Mouse (Mus musculus) kidney, embryonic 16.5 days (tissue): ENCODE measurements around the gene Itgb3. TPM values are rescaled to one million over a fixed set of nuclear protein-coding genes. Genes with fewer than 3 reads are reported as not detected.
A peak's percentile ranks its signal among the peaks of the same experiment; 100 is the strongest.

Source experiments
- ATAC-seq: fragments of 200-750 bp; cut with Nextera tagmentation; 2 replicates; pipeline ENCODE4 v1.8.0; 2017; ENCODE audit warnings: moderate TSS enrichment; ENCODE audit not compliant: low FRiP score, low TSS enrichment
- H3K27ac ChIP-seq: fragments of 300-500 bp; sonication (generic); 2 replicates; pipeline ENCODE4 v1.5.1; 2014; ENCODE audit warnings: low read length
- H3K27me3 ChIP-seq: fragments of 300-500 bp; sonication (generic); 2 replicates; pipeline ENCODE4 v1.6.1; 2014; ENCODE audit warnings: low read length, control low read depth, mixed read lengths; ENCODE audit not compliant: insufficient read depth
- H3K36me3 ChIP-seq: fragments of 300-500 bp; sonication (generic); 2 replicates; pipeline ENCODE4 v1.6.1; 2014; ENCODE audit warnings: low read length, control low read depth, mixed read lengths; ENCODE audit not compliant: insufficient read depth
- H3K4me1 ChIP-seq: fragments of 300-500 bp; sonication (generic); 2 replicates; pipeline ENCODE4 v1.6.1; 2014; ENCODE audit warnings: low read length, control low read depth, mixed read lengths; ENCODE audit not compliant: insufficient read depth
- H3K4me2 ChIP-seq: fragments of 300-500 bp; sonication (generic); replicated peaks from 2 replicates; pipeline ENCODE4 v1.6.1; 2014; ENCODE audit warnings: low read depth, low read length
- H3K4me3 ChIP-seq: fragments of 300-500 bp; sonication (generic); 2 replicates; pipeline ENCODE4 v1.5.1; 2014; ENCODE audit warnings: mild to moderate bottlenecking, low read length
- H3K9ac ChIP-seq: fragments of 300-500 bp; sonication (generic); replicated peaks from 2 replicates; pipeline ENCODE4 v1.6.1; 2014; ENCODE audit warnings: low read length
- H3K9me3 ChIP-seq: fragments of 300-500 bp; sonication (generic); 2 replicates; pipeline ENCODE4 v1.6.1; 2016; ENCODE audit warnings: low read length, control low read depth
- WGBS: fragments of 180-500 bp; shearing (Covaris S2); extraction: QIAGEN DNeasy Blood & Tissue Kit; methylation state at CpG from one replicate; pipeline ENCODE4 v1.1.7; 2014; 5-methylcytosine and 5-hydroxymethylcytosine counted together
- polyA plus RNA-seq: library from polyadenylated mRNA; unstranded; fragments of >200 nt; fragmentation: Nextera tagmentation; extraction: Ambion mirVana; gene quantifications from 2 replicates; pipeline ENCODE4 v1.2.1, GENCODE M21; 2015

The Itgb3 gene
- 2.2 and 3.1 TPM in 2 replicates for polyA plus RNA-seq

GRCm38 (mm10) chr11:104607491-104608245 lies at the start of gene Itgb3:
Gene Itgb3, plus strand, starts transcription at chr11:104608000.
- WGBS: 1% methylated on average over 51 of the region's 51 CpGs
- H3K9me3 ChIP-seq: no peaks in the 10 kb centered on the region
- H3K4me3 ChIP-seq: peak within 1 kb of the TSS; percentile 57
- peaks cover 20% of the 10 kb centered on the region; the same call in 1 of the 2 replicates for H3K27me3 ChIP-seq
- no peak within 1 kb of the TSS for H3K27ac ChIP-seq
- peak; percentile 93 for ATAC-seq
- peak within 1 kb of the TSS; percentile 96 for H3K4me2 ChIP-seq
- no peaks in the 10 kb centered on the region for H3K36me3 ChIP-seq
- H3K4me1 ChIP-seq: no peaks in the 10 kb centered on the region; the same call in 1 of the 2 replicates
- peak within 1 kb of the TSS; percentile 63 for H3K9ac ChIP-seq

DNA sequence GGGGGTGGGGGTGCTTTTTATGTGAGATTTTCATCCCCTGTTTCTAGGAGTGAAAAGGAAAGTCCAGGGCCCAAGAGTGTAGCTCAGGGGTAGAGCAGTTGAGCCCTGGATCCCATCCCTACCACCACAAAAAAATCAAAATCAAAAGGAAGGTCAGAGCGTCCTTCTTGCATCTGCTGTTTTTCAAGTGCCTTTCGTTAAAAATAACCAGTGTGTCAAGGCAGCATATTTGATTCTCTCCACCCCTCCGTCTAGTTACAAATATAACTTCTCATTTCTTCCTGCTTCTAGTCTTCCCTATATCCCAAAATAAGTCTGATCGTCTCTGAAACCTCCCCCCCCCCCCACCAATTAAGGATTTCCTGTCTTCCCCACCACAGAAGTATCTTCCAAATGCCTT lies 49.7 kb upstream of the Itgb3 start:
- Histone ChIP-seq H3K27me3 (no peaks in the 10 kb centered on the region), H3K4me3 (no peak overlapping the region), H3K9me3 (no peaks in the 10 kb centered on the region), H3K4me2 (no peak overlapping the region), H3K36me3 (no peaks in the 10 kb centered on the region), H3K9ac (no peak overlapping the region), H3K4me1 (0 out of 2 replicates have a peak, but pooled peaks cover 2% of the 10 kb centered on the region), H3K27ac (no peak overlapping the region)
- ATAC-seq: no peak
- WGBS: 83% methylated on average over 4 of the region's 4 CpGs

- no peak for ATAC-seq
- WGBS: 61% methylated on average over 4 of the region's 4 CpGs
Observed at GRCm38 (mm10) chr11:104558651-104559403, 49.0 kb upstream of the Itgb3 start.

GRCm38 (mm10) chr11:104560971-104561370 lies 46.8 kb upstream of the Itgb3 start:
- Histone ChIP-seq H3K27me3 (no peaks in the 10 kb centered on the region), H3K4me3 (no peak overlapping the region), H3K27ac (no peak overlapping the region), H3K4me2 (no peak overlapping the region), H3K9ac (no peak overlapping the region), H3K9me3 (no peaks in the 10 kb centered on the region), H3K4me1 (0 out of 2 replicates have a peak, but pooled peaks cover 2% of the 10 kb centered on the region), H3K36me3 (no peaks in the 10 kb centered on the region)
- ATAC-seq: no peak
- WGBS: 66% methylated on average over 2 of the region's 2 CpGs

More at GRCm38 (mm10) chr11:104558651-104559403, 49.0 kb upstream of the Itgb3 start:
- Histone ChIP-seq H3K4me3 (no peak overlapping the region), H3K27ac (no peak overlapping the region), H3K9ac (no peak overlapping the region), H3K27me3 (no peaks in the 10 kb centered on the region), H3K4me1 (0 out of 2 replicates have a peak, but pooled peaks cover 2% of the 10 kb centered on the region), H3K4me2 (no peak overlapping the region), H3K9me3 (no peaks in the 10 kb centered on the region), H3K36me3 (no peaks in the 10 kb centered on the region)

- no peaks in the 10 kb centered on the region for H3K36me3 ChIP-seq
- no peak for ATAC-seq
- no peak overlapping the region for H3K9ac ChIP-seq
- no peaks in the 10 kb centered on the region for H3K4me1 ChIP-seq
- H3K27me3 ChIP-seq: no peaks in the 10 kb centered on the region
- no peak overlapping the region for H3K4me3 ChIP-seq
- WGBS: 63% methylated on average over 1 of the region's 1 CpGs
- H3K27ac ChIP-seq: no peak overlapping the region
- H3K4me2 ChIP-seq: no peak overlapping the region
- H3K9me3 ChIP-seq: no peaks in the 10 kb centered on the region
Observed at GRCm38 (mm10) chr11:104563496-104563895, 44.3 kb upstream of the Itgb3 start.

GRCm38 (mm10) chr11:104565172-104565571 lies 42.6 kb upstream of the Itgb3 start:
- Histone ChIP-seq H3K9ac (no peak overlapping the region), H3K4me1 (no peaks in the 10 kb centered on the region), H3K4me3 (no peak overlapping the region), H3K36me3 (no peaks in the 10 kb centered on the region), H3K4me2 (no peak overlapping the region), H3K27ac (no peak overlapping the region), H3K9me3 (no peaks in the 10 kb centered on the region), H3K27me3 (no peaks in the 10 kb centered on the region)
- ATAC-seq: no peak
- WGBS: 72% methylated on average over 9 of the region's 9 CpGs

DNA sequence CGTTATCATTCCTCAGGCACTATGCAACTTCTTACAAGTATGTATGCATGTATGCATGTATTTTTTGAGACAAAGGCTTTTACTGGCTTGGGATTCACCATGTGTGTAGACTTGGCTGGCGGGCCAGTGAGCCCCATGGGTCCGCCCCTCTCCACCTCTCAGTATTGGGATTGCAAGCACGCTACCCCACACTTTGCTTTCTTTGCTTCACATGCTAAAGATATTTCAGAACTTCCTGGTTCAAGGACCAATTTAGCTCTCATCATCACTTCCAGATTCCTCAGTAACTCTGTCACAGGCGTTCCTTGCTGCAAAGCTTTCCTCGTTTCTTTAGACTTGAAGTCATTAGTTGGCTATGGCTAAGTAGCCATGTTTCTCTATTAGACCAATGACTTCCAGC lies 41.7 kb upstream of the Itgb3 start:
- no peaks in the 10 kb centered on the region for H3K27me3 ChIP-seq
- no peak overlapping the region for H3K4me2 ChIP-seq
- no peaks in the 10 kb centered on the region for H3K4me1 ChIP-seq
- 85% methylated on average over 6 of the region's 6 CpGs for WGBS
- no peak overlapping the region for H3K27ac ChIP-seq
- no peaks in the 10 kb centered on the region for H3K36me3 ChIP-seq
- no peak overlapping the region for H3K4me3 ChIP-seq
- H3K9me3 ChIP-seq: no peaks in the 10 kb centered on the region
- ATAC-seq: no peak
- H3K9ac ChIP-seq: no peak overlapping the region

DNA sequence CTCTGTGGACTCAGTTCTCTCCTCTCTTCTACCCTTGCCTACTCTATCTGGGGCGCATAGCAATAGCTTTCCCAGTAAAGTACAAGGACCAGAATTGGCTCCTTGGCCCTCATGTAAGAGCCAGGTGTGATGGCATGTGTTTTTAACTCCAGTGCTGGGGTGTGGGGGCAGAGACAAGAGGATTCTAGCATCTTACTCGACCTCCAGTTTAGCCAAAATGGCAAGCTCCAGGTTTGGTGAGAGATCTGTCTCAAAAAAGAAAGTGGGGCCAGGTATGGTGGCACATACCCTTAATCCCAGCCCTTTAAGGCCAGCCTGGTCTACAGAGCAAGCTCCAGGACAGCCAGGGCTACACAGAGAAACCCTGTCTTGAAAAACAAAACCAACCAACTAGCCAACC lies 41.0 kb upstream of the Itgb3 start:
- Histone ChIP-seq H3K36me3 (no peaks in the 10 kb centered on the region), H3K9me3 (no peaks in the 10 kb centered on the region), H3K4me2 (no peak overlapping the region), H3K9ac (no peak overlapping the region), H3K4me3 (no peak overlapping the region), H3K27me3 (no peaks in the 10 kb centered on the region), H3K27ac (no peak overlapping the region), H3K4me1 (no peaks in the 10 kb centered on the region)
- ATAC-seq: no peak
- WGBS: 77% methylated on average over 2 of the region's 2 CpGs

GRCm38 (mm10) chr11:104567736-104568135 lies 40.1 kb upstream of the Itgb3 start:
- H3K9ac ChIP-seq: no peak overlapping the region
- ATAC-seq: no peak
- no peaks in the 10 kb centered on the region for H3K27me3 ChIP-seq
- no peaks in the 10 kb centered on the region for H3K9me3 ChIP-seq
- no peak overlapping the region for H3K4me3 ChIP-seq
- no peak overlapping the region for H3K27ac ChIP-seq
- H3K4me2 ChIP-seq: no peak overlapping the region
- H3K36me3 ChIP-seq: no peaks in the 10 kb centered on the region
- 67% methylated on average over 9 of the region's 9 CpGs for WGBS
- H3K4me1 ChIP-seq: no peaks in the 10 kb centered on the region

DNA sequence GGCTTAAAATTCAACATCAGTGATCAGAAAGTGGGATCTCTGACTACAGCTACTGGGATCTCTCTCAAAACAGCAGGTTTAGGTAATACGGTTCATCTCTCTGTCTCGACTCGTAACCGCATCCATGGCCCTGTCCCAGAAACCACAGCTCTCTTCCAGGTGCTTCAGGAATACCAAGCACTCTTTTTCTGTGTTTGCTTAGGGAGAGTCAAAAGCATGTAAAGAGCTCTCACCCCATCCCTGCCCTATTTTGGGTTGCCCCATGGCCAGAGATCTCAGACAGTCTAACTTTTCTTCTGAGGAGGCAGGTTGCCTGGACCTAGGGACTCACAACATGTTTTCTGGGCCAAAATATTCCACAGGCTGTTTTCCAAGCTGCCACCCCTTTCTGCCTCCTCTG lies 39.5 kb upstream of the Itgb3 start:
- Histone ChIP-seq H3K27me3 (no peaks in the 10 kb centered on the region), H3K9me3 (no peaks in the 10 kb centered on the region), H3K4me3 (no peak overlapping the region), H3K36me3 (no peaks in the 10 kb centered on the region), H3K4me2 (no peak overlapping the region), H3K27ac (no peak overlapping the region), H3K4me1 (no peaks in the 10 kb centered on the region), H3K9ac (no peak overlapping the region)
- no peak for ATAC-seq
- 95% methylated on average over 4 of the region's 4 CpGs for whole genome bisulfite sequencing
